Comparison of ENCODE assay signal across 8 mouse cellular contexts in the genomic region with DNA sequence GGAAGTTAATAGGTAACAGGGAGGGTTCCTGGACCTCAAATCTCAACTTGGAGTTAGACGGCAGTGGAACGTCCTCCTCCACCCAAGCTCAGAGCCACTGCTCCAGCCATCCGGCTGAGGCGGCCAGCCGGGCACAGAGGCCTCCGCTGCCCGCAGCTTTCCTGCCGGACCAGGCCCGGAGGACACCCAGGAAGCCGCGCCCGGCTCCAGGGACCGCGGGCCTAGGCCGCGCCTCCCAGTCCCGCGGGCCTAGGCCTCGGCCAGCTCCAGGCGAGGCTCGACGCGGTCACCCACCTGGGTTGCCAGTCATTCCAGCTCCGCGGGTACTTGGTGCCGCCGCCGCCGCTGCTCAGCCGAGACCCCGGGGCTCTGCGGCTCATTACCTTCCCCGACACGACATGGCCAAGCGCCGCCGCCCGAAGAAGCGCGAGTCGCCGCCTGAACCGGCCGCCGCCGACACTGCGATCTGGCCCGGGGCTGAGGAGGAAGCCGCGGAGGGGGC. TPM values are rescaled to one million over a fixed set of nuclear protein-coding genes. Genes with fewer than 3 reads are reported as not detected.
DNase-seq lines count a peak whose midpoint lies in the region; ATAC-seq and TF ChIP-seq lines count a peak whose summit lies in the region.

No protein-coding gene starts in this region.

- peak overlapping the region; percentile 93 for H3K9ac ChIP-seq in heart, adult 2 months (ENCODE audit: low read depth, low read length)
- peak overlapping the region; percentile 99 for H3K9ac ChIP-seq in intestine, embryonic 16.5 days (ENCODE audit: low read depth, low read length)
- peak overlapping the region; percentile 95 for H3K9ac ChIP-seq in midbrain, embryonic 13.5 days (replicated peaks)

- intact Hi-C loops in heart, adult 2 months (cut with DNase I), result loop anchor here (5.0 kb wide), 2 partner anchors 34 to 54 kb away; no protein-coding TSS in a partner anchor
- intact Hi-C loops in heart, postnatal 36 days (cut with DNase I), result loop anchor here (5.0 kb wide), 3 partner anchors 41 to 126 kb away; a partner anchor contains a TSS

- TF ChIP-seq EP300 in heart, adult 2 months (IDR thresholded peaks at IDR 0.05; ENCODE audit: insufficient read depth, low read depth, low read length), result no peak

- H3K27me3 ChIP-seq in heart, adult 2 months (ENCODE audit: control insufficient read depth, insufficient read depth, low read length), result no peaks in the 10 kb centered on the region
- no peaks in the 10 kb centered on the region for H3K27me3 ChIP-seq in embryonic facial prominence, embryonic 10.5 days (replicated peaks; ENCODE audit: low read depth, poor library complexity, severe bottlenecking)
- no peaks in the 10 kb centered on the region for H3K27me3 ChIP-seq in intestine, embryonic 16.5 days (replicated peaks; ENCODE audit: control insufficient read depth, insufficient read depth, low read length)
- no peaks in the 10 kb centered on the region for H3K27me3 ChIP-seq in midbrain, embryonic 13.5 days

- no peak for TF ChIP-seq CTCF in heart, adult 2 months (IDR thresholded peaks at IDR 0.05)

- H3K4me3 ChIP-seq in heart, adult 2 months, result peak overlapping the region; percentile 71
- H3K4me3 ChIP-seq in embryonic facial prominence, embryonic 10.5 days, result peak overlapping the region; percentile 94
- peak overlapping the region; percentile 99 for H3K4me3 ChIP-seq in intestine, embryonic 16.5 days (ENCODE audit: low read length)
- peak overlapping the region; percentile 95 for H3K4me3 ChIP-seq in midbrain, embryonic 13.5 days (replicated peaks)

- H3K4me2 ChIP-seq in intestine, embryonic 16.5 days (ENCODE audit: low read depth, low read length), result peak overlapping the region; percentile 65
- peak overlapping the region; percentile 74 for H3K4me2 ChIP-seq in midbrain, embryonic 13.5 days (replicated peaks)

- peaks cover 5% of the 10 kb centered on the region for H3K79me2 ChIP-seq in heart, adult 2 months (replicated peaks; ENCODE audit: control insufficient read depth, insufficient read depth, low read length)

- ATAC-seq in intestine, embryonic 16.5 days, result peak; percentile 64
- ATAC-seq in midbrain, embryonic 13.5 days, result peak; percentile 76

- DNase-seq in heart, adult 2 months, result no peak
- no peak for DNase-seq in heart, postnatal 36 days
- peak; percentile 54 for DNase-seq in 416B (ENCODE audit: low read depth)
- DNase-seq in embryonic facial prominence, embryonic 10.5 days (ENCODE audit: low spot score), result peak; percentile 75
- no peak for DNase-seq in right cerebral cortex, postnatal 4 days
- DNase-seq in T-cell, adult 2 months (ENCODE audit: low spot score), result no peak

- under 1% methylated on average over 50 of the region's 50 CpGs for WGBS in heart, adult 2 months
- under 1% methylated on average over 50 of the region's 50 CpGs for WGBS in embryonic facial prominence, embryonic 10.5 days
- WGBS in intestine, embryonic 16.5 days, result under 1% methylated on average over 50 of the region's 50 CpGs
- under 1% methylated on average over 32 of the region's 50 CpGs for WGBS in midbrain, embryonic 13.5 days

- TF ChIP-seq POLR2A in heart, adult 2 months (IDR thresholded peaks at IDR 0.05; ENCODE audit: insufficient read depth, low read depth, low read length), result no peak

- peak overlapping the region; percentile 96 for H3K27ac ChIP-seq in heart, adult 2 months
- peak overlapping the region; percentile 94 for H3K27ac ChIP-seq in embryonic facial prominence, embryonic 10.5 days (replicated peaks)
- H3K27ac ChIP-seq in intestine, embryonic 16.5 days (ENCODE audit: low read length), result peak overlapping the region; percentile 99
- H3K27ac ChIP-seq in midbrain, embryonic 13.5 days, result peak overlapping the region; percentile 93

- H3K36me3 ChIP-seq in heart, adult 2 months (ENCODE audit: control insufficient read depth, insufficient read depth, low read length), result peaks cover 24% of the 10 kb centered on the region
- H3K36me3 ChIP-seq in embryonic facial prominence, embryonic 10.5 days (replicated peaks), result no peaks in the 10 kb centered on the region
- no peaks in the 10 kb centered on the region for H3K36me3 ChIP-seq in intestine, embryonic 16.5 days (ENCODE audit: control insufficient read depth, insufficient read depth, low read length)
- no peaks in the 10 kb centered on the region for H3K36me3 ChIP-seq in midbrain, embryonic 13.5 days

- peaks cover 10% of the 10 kb centered on the region for H3K4me1 ChIP-seq in heart, adult 2 months (ENCODE audit: control insufficient read depth, insufficient read depth, low read length)
- peaks cover 15% of the 10 kb centered on the region for H3K4me1 ChIP-seq in embryonic facial prominence, embryonic 10.5 days
- peaks cover 4% of the 10 kb centered on the region; the same call in 1 of the 2 replicates for H3K4me1 ChIP-seq in intestine, embryonic 16.5 days (ENCODE audit: control insufficient read depth, insufficient read depth, low read length)
- H3K4me1 ChIP-seq in midbrain, embryonic 13.5 days (replicated peaks), result peaks cover 21% of the 10 kb centered on the region

- no peaks in the 10 kb centered on the region for H3K9me3 ChIP-seq in embryonic facial prominence, embryonic 10.5 days
- no peaks in the 10 kb centered on the region for H3K9me3 ChIP-seq in intestine, embryonic 16.5 days (ENCODE audit: control insufficient read depth, low read length)
- H3K9me3 ChIP-seq in midbrain, embryonic 13.5 days, result no peaks in the 10 kb centered on the region

RNA-seq across cellular contexts. Expression of a gene that starts 0.5 kb away (rescaled TPM):
- total RNA-seq in heart, adult 2 months (2021), result 10 to 100 TPM; 31.3 to 32.4 TPM
- 12.6 and 23.1 TPM in 2 replicates for polyA plus RNA-seq in heart, adult 2 months (2012; rRNA removed)
- 10 to 100 TPM; 39.2 to 39.5 TPM for total RNA-seq in heart, postnatal 36 days (2021)
- polyA plus RNA-seq in embryonic facial prominence, embryonic 10.5 days (2016; fragmentation: Nextera tagmentation; extraction: Ambion mirVana), result 19.3 and 21.8 TPM in 2 replicates
- 10.1 and 10.8 TPM in 2 replicates for polyA plus RNA-seq in intestine, embryonic 16.5 days (2015; fragmentation: Nextera tagmentation; extraction: Ambion mirVana)
- 19.0 and 21.1 TPM in 2 replicates for polyA plus RNA-seq in midbrain, embryonic 13.5 days (2015; fragmentation: Nextera tagmentation; extraction: Ambion mirVana)

Comparison
In these comparisons a context has a peak if more than half of its experiments do, and no peak if none do; other contexts are left out.
1. DNase-seq: peak in 416B (single experiment) and embryonic facial prominence, embryonic 10.5 days (single experiment); none in heart, adult 2 months (0 of 2), heart, postnatal 36 days (0 of 2), right cerebral cortex, postnatal 4 days (single experiment) and T-cell, adult 2 months (single experiment).
2. Peak in every context shown above with its lines, with median percentiles within 50 percentile points of each other: H3K27ac ChIP-seq, H3K4me3 ChIP-seq and H3K9ac ChIP-seq.